Mouse (Mus musculus) midbrain, embryonic 12.5 days (tissue): ENCODE measurements around the gene Syn2. TPM values are rescaled to one million over a fixed set of nuclear protein-coding genes. Genes with fewer than 3 reads are reported as not detected.

Source experiments
- ATAC-seq: fragments of 200-750 bp; cut with Nextera tagmentation; 2 replicates; pipeline ENCODE4 v1.8.0; 2017; ENCODE audit warnings: low read depth, moderate TSS enrichment, moderate library complexity; ENCODE audit not compliant: low FRiP score
- H3K27ac ChIP-seq: fragments of 300-500 bp; sonication (generic); replicated peaks from 2 replicates; pipeline ENCODE4 v1.5.1; 2016; ENCODE audit warnings: mild to moderate bottlenecking
- H3K27me3 ChIP-seq: fragments of 300-500 bp; sonication (generic); 2 replicates; pipeline ENCODE4 v1.6.1; 2016; ENCODE audit warnings: mild to moderate bottlenecking
- H3K36me3 ChIP-seq: fragments of 300-500 bp; sonication (generic); 2 replicates; pipeline ENCODE4 v1.6.1; 2016
- H3K4me1 ChIP-seq: fragments of 300-500 bp; sonication (generic); 2 replicates; pipeline ENCODE4 v1.6.1; 2016
- H3K4me2 ChIP-seq: fragments of 300-500 bp; sonication (generic); replicated peaks from 2 replicates; pipeline ENCODE4 v1.6.1; 2016; ENCODE audit warnings: mild to moderate bottlenecking, moderate library complexity
- H3K4me3 ChIP-seq: fragments of 300-500 bp; sonication (generic); 2 replicates; pipeline ENCODE4 v1.5.1; 2016; ENCODE audit warnings: mild to moderate bottlenecking
- H3K9ac ChIP-seq: fragments of 300-500 bp; sonication (generic); replicated peaks from 2 replicates; pipeline ENCODE4 v1.6.1; 2016; ENCODE audit warnings: mild to moderate bottlenecking, moderate library complexity
- H3K9me3 ChIP-seq: fragments of 300-500 bp; sonication (generic); 2 replicates; pipeline ENCODE4 v1.6.1; 2016; ENCODE audit warnings: mild to moderate bottlenecking
- WGBS: fragments of 180-500 bp; shearing (Covaris S2); methylation state at CpG from one replicate; pipeline ENCODE4 v1.1.7; 2016; 5-methylcytosine and 5-hydroxymethylcytosine counted together
- polyA plus RNA-seq: library from polyadenylated mRNA; unstranded; fragments of >200 nt; fragmentation: Nextera tagmentation; extraction: Ambion mirVana; gene quantifications from 2 replicates; pipeline ENCODE4 v1.2.1, GENCODE M21; 2016

The Syn2 gene
- polyA plus RNA-seq, 1 experiment from 2014 or later, result 6.6 TPM

GRCm38 (mm10) chr6:115126232-115126785 lies 8.4 kb upstream of the Syn2 start:
- Histone ChIP-seq H3K27ac (peak overlapping the region; percentile 79), H3K4me2 (peak overlapping the region; percentile 17), H3K36me3 (no peaks in the 10 kb centered on the region), H3K4me3 (no peak overlapping the region), H3K9me3 (no peaks in the 10 kb centered on the region), H3K4me1 (peaks cover 42% of the 10 kb centered on the region), H3K27me3 (no peaks in the 10 kb centered on the region), H3K9ac (no peak overlapping the region)
- peak; percentile 64 for ATAC-seq
- 26% methylated on average over 2 of the region's 2 CpGs for WGBS

DNA sequence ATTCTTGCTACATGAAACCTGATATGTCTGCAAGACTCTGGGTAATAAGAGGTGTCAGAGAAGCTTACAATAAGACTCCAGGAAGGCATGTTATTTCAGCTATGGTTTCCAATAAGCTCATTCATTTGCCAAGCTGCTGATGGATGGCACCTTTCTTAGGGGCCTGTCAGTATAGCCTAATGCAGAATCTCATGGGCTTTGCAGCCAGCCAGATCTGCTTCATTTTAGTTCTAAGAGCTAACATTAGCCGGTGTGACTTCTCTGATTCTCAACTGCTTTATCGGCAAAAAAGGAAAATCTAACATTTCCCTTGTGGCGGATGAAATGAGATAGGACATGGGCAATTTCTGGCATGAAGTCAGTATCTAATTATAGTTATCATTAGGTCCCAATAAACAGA lies 7.9 kb upstream of the Syn2 start:
- H3K4me1 ChIP-seq, result peaks cover 42% of the 10 kb centered on the region
- H3K27ac ChIP-seq, result peak overlapping the region; percentile 79
- no peak overlapping the region for H3K4me3 ChIP-seq
- WGBS, result 61% methylated on average over 3 of the region's 3 CpGs
- no peaks in the 10 kb centered on the region for H3K36me3 ChIP-seq
- H3K27me3 ChIP-seq, result no peaks in the 10 kb centered on the region
- ATAC-seq, result no peak
- H3K9ac ChIP-seq, result no peak overlapping the region
- H3K9me3 ChIP-seq, result no peaks in the 10 kb centered on the region
- H3K4me2 ChIP-seq, result peak overlapping the region; percentile 17

- Histone ChIP-seq H3K27me3 (no peaks in the 10 kb centered on the region), H3K4me3 (no peak overlapping the region), H3K4me2 (no peak overlapping the region), H3K27ac (peak overlapping the region; percentile 79), H3K4me1 (peaks cover 39% of the 10 kb centered on the region), H3K36me3 (no peaks in the 10 kb centered on the region), H3K9ac (no peak overlapping the region), H3K9me3 (no peaks in the 10 kb centered on the region)
- ATAC-seq, result no peak
- WGBS, result 83% methylated on average over 5 of the region's 5 CpGs
Measured at GRCm38 (mm10) chr6:115127255-115127824, 7.4 kb upstream of the Syn2 start.

DNA sequence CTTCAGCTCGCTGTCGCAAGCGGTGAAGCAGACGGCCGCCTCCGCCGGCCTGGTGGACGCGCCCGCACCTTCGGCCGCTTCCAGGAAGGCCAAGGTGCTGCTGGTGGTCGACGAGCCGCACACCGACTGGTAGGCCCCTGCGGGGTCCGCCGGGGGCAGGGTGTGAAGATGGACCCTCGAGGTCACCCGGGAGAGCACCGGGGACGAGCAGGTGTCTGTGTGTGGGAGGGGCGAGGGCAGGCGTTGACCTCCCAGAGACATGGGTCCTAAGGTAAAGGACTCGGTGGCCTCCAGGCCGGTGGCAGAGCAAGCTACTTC lies 589 bp downstream of the Syn2 start:
- 0 out of 2 replicates have a peak overlapping the region, but pooled peaks have one; percentile 42 for H3K27ac ChIP-seq

DNA sequence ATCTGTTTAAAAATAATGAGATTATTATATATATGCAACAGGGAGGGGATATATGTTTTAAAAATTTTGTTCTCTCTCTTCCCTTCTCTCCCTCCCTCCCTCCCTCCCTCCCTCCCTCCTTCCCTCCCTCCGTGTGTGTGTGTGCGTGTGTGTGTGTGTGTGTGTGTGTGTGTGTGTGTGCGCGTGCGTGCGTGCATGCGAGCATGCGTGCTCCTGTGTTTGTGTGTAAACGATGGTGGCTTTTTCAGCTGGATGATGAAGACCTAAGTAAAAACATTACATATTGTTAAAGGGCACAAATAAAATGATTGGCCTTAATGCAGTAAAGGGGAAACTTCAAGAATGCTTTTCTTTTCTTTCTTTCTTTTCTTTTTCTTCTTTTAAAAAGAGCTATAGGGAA lies 1.5 kb downstream of the Syn2 start:
- Histone ChIP-seq H3K4me2 (no peak overlapping the region), H3K27ac (no peak overlapping the region), H3K9me3 (no peaks in the 10 kb centered on the region), H3K4me3 (no peak overlapping the region), H3K9ac (no peak overlapping the region), H3K4me1 (peaks cover 16% of the 10 kb centered on the region; the same call in 1 of the 2 replicates), H3K27me3 (peaks cover 31% of the 10 kb centered on the region), H3K36me3 (no peaks in the 10 kb centered on the region)
- ATAC-seq, result no peak
- 93% methylated on average over 7 of the region's 9 CpGs for WGBS

More for the DNA sequence above, 589 bp downstream of the Syn2 start:
- Histone ChIP-seq H3K9me3 (no peaks in the 10 kb centered on the region), H3K27me3 (peaks cover 31% of the 10 kb centered on the region), H3K9ac (peak overlapping the region; percentile 72), H3K4me2 (peak overlapping the region; percentile 85), H3K4me3 (peak overlapping the region; percentile 74), H3K4me1 (peaks cover 16% of the 10 kb centered on the region; the same call in 1 of the 2 replicates), H3K36me3 (no peaks in the 10 kb centered on the region)
- WGBS, result 3% methylated on average over 27 of the region's 27 CpGs
- peak; percentile 41 for ATAC-seq

- WGBS, result 56% methylated on average over 4 of the region's 4 CpGs
- H3K27ac ChIP-seq, result no peak overlapping the region
Measured at GRCm38 (mm10) chr6:115141446-115141845, 6.7 kb downstream of the Syn2 start.

DNA sequence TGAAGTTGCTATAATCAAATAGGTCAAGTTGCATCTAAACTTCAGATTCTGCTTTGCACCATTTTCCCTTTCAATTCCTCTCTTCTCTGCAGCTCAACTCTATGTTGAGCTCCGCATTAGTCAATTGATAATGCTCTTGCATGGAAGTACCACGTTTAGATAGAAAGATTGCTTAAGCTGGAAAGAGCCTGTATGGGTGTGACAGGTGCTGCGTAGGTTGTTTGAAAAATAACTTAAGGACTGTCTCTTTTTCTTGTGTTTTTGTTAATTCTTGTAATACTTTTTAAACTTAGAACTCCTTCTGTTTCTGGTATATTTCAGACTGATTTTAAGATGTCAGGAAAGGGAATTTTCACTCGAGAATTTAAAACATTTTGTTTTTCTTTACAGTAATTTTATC lies 26.5 kb downstream of the Syn2 start:
- Histone ChIP-seq H3K4me3 (no peak overlapping the region), H3K9ac (no peak overlapping the region), H3K36me3 (no peaks in the 10 kb centered on the region), H3K4me1 (no peaks in the 10 kb centered on the region), H3K4me2 (no peak overlapping the region), H3K9me3 (no peaks in the 10 kb centered on the region), H3K27ac (no peak overlapping the region), H3K27me3 (no peaks in the 10 kb centered on the region)
- ATAC-seq, result no peak
- WGBS, result 75% methylated on average over 4 of the region's 4 CpGs

More at GRCm38 (mm10) chr6:115141446-115141845, 6.7 kb downstream of the Syn2 start:
- Histone ChIP-seq H3K4me2 (no peak overlapping the region), H3K4me1 (peaks cover 4% of the 10 kb centered on the region; the same call in 1 of the 2 replicates), H3K36me3 (no peaks in the 10 kb centered on the region), H3K9me3 (no peaks in the 10 kb centered on the region), H3K4me3 (no peak overlapping the region), H3K9ac (no peak overlapping the region), H3K27me3 (peaks cover 8% of the 10 kb centered on the region)
- no peak for ATAC-seq

- Histone ChIP-seq H3K27me3 (no peaks in the 10 kb centered on the region), H3K4me1 (no peaks in the 10 kb centered on the region), H3K9ac (no peak overlapping the region), H3K9me3 (no peaks in the 10 kb centered on the region), H3K4me3 (no peak overlapping the region), H3K4me2 (no peak overlapping the region), H3K36me3 (no peaks in the 10 kb centered on the region), H3K27ac (no peak overlapping the region)
- ATAC-seq, result no peak
- 89% methylated on average over 3 of the region's 3 CpGs for WGBS
Measured at GRCm38 (mm10) chr6:115165863-115166470, 31.3 kb downstream of the Syn2 start.

DNA sequence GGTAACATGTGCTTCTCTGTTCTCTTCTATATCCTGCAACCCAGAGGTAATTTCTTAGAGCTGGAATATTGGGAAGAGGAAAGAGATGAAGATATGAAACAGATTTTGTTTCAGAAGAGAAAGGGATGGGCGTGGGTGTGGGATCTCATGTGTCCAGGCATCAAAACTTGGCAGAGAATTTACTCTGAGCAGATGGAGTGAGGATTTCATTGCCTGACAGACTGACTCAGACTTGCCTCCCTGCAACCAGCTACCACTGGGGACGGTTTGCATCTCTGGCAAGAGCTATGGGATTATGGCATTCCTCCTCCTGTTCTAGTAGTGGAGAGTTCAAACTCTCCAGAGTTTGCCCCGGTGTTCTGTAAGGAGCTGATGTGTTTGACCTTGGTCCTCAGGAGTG lies 34.2 kb downstream of the Syn2 start:
- H3K4me3 ChIP-seq, result no peak overlapping the region
- no peaks in the 10 kb centered on the region for H3K4me1 ChIP-seq
- H3K36me3 ChIP-seq, result no peaks in the 10 kb centered on the region
- H3K27ac ChIP-seq, result no peak overlapping the region
- H3K9ac ChIP-seq, result no peak overlapping the region
- WGBS, result 63% methylated on average over 3 of the region's 3 CpGs
- no peaks in the 10 kb centered on the region for H3K27me3 ChIP-seq
- H3K4me2 ChIP-seq, result no peak overlapping the region
- H3K9me3 ChIP-seq, result no peaks in the 10 kb centered on the region
- ATAC-seq, result no peak

GRCm38 (mm10) chr6:115169518-115169917 lies 34.8 kb downstream of the Syn2 start:
- Histone ChIP-seq H3K27me3 (no peaks in the 10 kb centered on the region), H3K4me2 (no peak overlapping the region), H3K4me3 (no peak overlapping the region), H3K9me3 (no peaks in the 10 kb centered on the region), H3K27ac (no peak overlapping the region), H3K36me3 (no peaks in the 10 kb centered on the region), H3K9ac (no peak overlapping the region), H3K4me1 (no peaks in the 10 kb centered on the region)
- 74% methylated on average over 2 of the region's 2 CpGs for WGBS
- ATAC-seq, result no peak

GRCm38 (mm10) chr6:115174845-115175244 lies 40.1 kb downstream of the Syn2 start:
- Histone ChIP-seq H3K27ac (no peak overlapping the region), H3K9ac (no peak overlapping the region), H3K36me3 (no peaks in the 10 kb centered on the region), H3K4me1 (peaks cover 2% of the 10 kb centered on the region; the same call in 1 of the 2 replicates), H3K4me2 (no peak overlapping the region), H3K27me3 (no peaks in the 10 kb centered on the region), H3K4me3 (no peak overlapping the region), H3K9me3 (no peaks in the 10 kb centered on the region)
- 34% methylated on average over 3 of the region's 3 CpGs for WGBS
- ATAC-seq, result no peak

GRCm38 (mm10) chr6:115178826-115179225 lies 44.1 kb downstream of the Syn2 start:
- peaks cover 4% of the 10 kb centered on the region; the same call in 1 of the 2 replicates for H3K4me1 ChIP-seq
- no peaks in the 10 kb centered on the region for H3K27me3 ChIP-seq
- no peak overlapping the region for H3K27ac ChIP-seq
- no peaks in the 10 kb centered on the region for H3K36me3 ChIP-seq
- ATAC-seq, result no peak
- H3K4me2 ChIP-seq, result no peak overlapping the region
- no peak overlapping the region for H3K4me3 ChIP-seq
- H3K9ac ChIP-seq, result no peak overlapping the region
- no peaks in the 10 kb centered on the region for H3K9me3 ChIP-seq
- 40% methylated on average over 3 of the region's 3 CpGs for WGBS
